8 mouse cellular contexts compared by ENCODE assay signal in genomic region chr17:12749421-12750367, GRCm38 (mm10). TPM values are rescaled to one million over a fixed set of nuclear protein-coding genes. Genes with fewer than 3 reads are reported as not detected.
DNase-seq lines count a peak whose midpoint lies in the region; ATAC-seq and TF ChIP-seq lines count a peak whose summit lies in the region.

No protein-coding gene starts in this region.

- peaks cover 91% of the 10 kb centered on the region for H3K4me1 ChIP-seq in heart, embryonic 16.5 days (ENCODE audit: control insufficient read depth, insufficient read depth, low read length)
- H3K4me1 ChIP-seq in heart, postnatal 0 days (ENCODE audit: control insufficient read depth, insufficient read depth): peaks cover 85% of the 10 kb centered on the region
- peaks cover 66% of the 10 kb centered on the region for H3K4me1 ChIP-seq in limb, embryonic 15.5 days

- intact Hi-C loops in heart, postnatal 10 days (cut with DNase I): no loop called here

- H3K4me2 ChIP-seq in heart, embryonic 16.5 days (ENCODE audit: low read depth, low read length): peak overlapping the region; percentile 52
- peak overlapping the region; percentile 35; the same call in 1 of the 2 replicates for H3K4me2 ChIP-seq in heart, postnatal 0 days (ENCODE audit: low read depth, low read length)
- 0 out of 2 replicates have a peak overlapping the region, but pooled peaks have one; percentile 26 for H3K4me2 ChIP-seq in limb, embryonic 15.5 days

- no peaks in the 10 kb centered on the region for H3K9me3 ChIP-seq in heart, embryonic 16.5 days (replicated peaks; ENCODE audit: control insufficient read depth, low read length)
- H3K9me3 ChIP-seq in heart, postnatal 0 days (replicated peaks; ENCODE audit: control insufficient read depth, low read length): no peaks in the 10 kb centered on the region
- no peaks in the 10 kb centered on the region for H3K9me3 ChIP-seq in limb, embryonic 15.5 days

- DNase-seq in heart, postnatal 10 days: no peak
- peak; percentile 54 for DNase-seq in embryo, embryonic 10 days (ENCODE audit: low spot score)
- DNase-seq in heart, postnatal 0 days (ENCODE audit: low spot score): peak; percentile 36
- DNase-seq in retina, embryonic 14.5 days (ENCODE audit: low spot score): no peak
- DNase-seq in thymus, postnatal 4 days: no peak
- no peak for DNase-seq in cerebellum, postnatal 14 days

- H3K27me3 ChIP-seq in heart, embryonic 16.5 days (ENCODE audit: control insufficient read depth, insufficient read depth, low read length): no peaks in the 10 kb centered on the region
- no peaks in the 10 kb centered on the region for H3K27me3 ChIP-seq in heart, postnatal 0 days (ENCODE audit: control insufficient read depth, insufficient read depth, low read length)
- H3K27me3 ChIP-seq in limb, embryonic 15.5 days: no peaks in the 10 kb centered on the region

- no peak for ATAC-seq in heart, embryonic 16.5 days (replicated peaks; ENCODE audit: extremely low read depth, insufficient read depth, low FRiP score)
- peak; percentile 10; the same call in 1 of the 2 replicates for ATAC-seq in heart, postnatal 0 days (ENCODE audit: insufficient read depth, low read depth)
- ATAC-seq in limb, embryonic 15.5 days (ENCODE audit: insufficient number of reproducible peaks, low FRiP score, low TSS enrichment, low read depth): no peak

- 18% methylated on average over 8 of the region's 8 CpGs for WGBS in heart, embryonic 16.5 days
- WGBS in heart, postnatal 0 days: 18% methylated on average over 8 of the region's 8 CpGs
- WGBS in limb, embryonic 15.5 days: 24% methylated on average over 8 of the region's 8 CpGs

- TF ChIP-seq CTCF in heart, postnatal 0 days (IDR thresholded peaks at IDR 0.05; ENCODE audit: low read depth): no peak

- peak overlapping the region; percentile 89 for H3K27ac ChIP-seq in heart, embryonic 16.5 days (ENCODE audit: low read length)
- H3K27ac ChIP-seq in heart, postnatal 0 days (ENCODE audit: low read depth): peak overlapping the region; percentile 87
- H3K27ac ChIP-seq in limb, embryonic 15.5 days: peak overlapping the region; percentile 78

- H3K9ac ChIP-seq in heart, embryonic 16.5 days (ENCODE audit: low read length): peak overlapping the region; percentile 66
- peak overlapping the region; percentile 39; the same call in 1 of the 2 replicates for H3K9ac ChIP-seq in heart, postnatal 0 days (replicated peaks; ENCODE audit: low read depth, low read length)
- no peak overlapping the region for H3K9ac ChIP-seq in limb, embryonic 15.5 days

- TF ChIP-seq EP300 in heart, postnatal 0 days (IDR thresholded peaks at IDR 0.05; ENCODE audit: low read depth): no peak

- peaks cover 26% of the 10 kb centered on the region for H3K36me3 ChIP-seq in heart, embryonic 16.5 days (ENCODE audit: control insufficient read depth, insufficient read depth)
- peaks cover 38% of the 10 kb centered on the region for H3K36me3 ChIP-seq in heart, postnatal 0 days (replicated peaks; ENCODE audit: control insufficient read depth, insufficient read depth, low read length)
- peaks cover 32% of the 10 kb centered on the region for H3K36me3 ChIP-seq in limb, embryonic 15.5 days

- no peak overlapping the region; the same call in 1 of the 2 replicates for H3K4me3 ChIP-seq in heart, embryonic 16.5 days (ENCODE audit: low read length)
- no peak overlapping the region for H3K4me3 ChIP-seq in heart, postnatal 0 days (ENCODE audit: low read depth, low read length)
- no peak overlapping the region for H3K4me3 ChIP-seq in limb, embryonic 15.5 days

RNA-seq across cellular contexts. Expression of gene Igf2r, which starts 19.8 kb away (rescaled TPM):
- 98.0 and 133 TPM in 2 replicates for polyA plus RNA-seq in heart, embryonic 16.5 days (2015; fragmentation: Nextera tagmentation; extraction: Ambion mirVana)
- total RNA-seq in heart, postnatal 10 days (2021): 100 to 1,000 TPM; 180 to 214 TPM
- 424 and 484 TPM in 2 replicates for total RNA-seq in heart, postnatal 0 days (2014; rRNA removed; ENCODE audit: low replicate concordance)
- polyA plus RNA-seq in heart, postnatal 0 days (2015; fragmentation: Nextera tagmentation; extraction: Ambion mirVana): 52.2 and 59.9 TPM in 2 replicates
- polyA plus RNA-seq in limb, embryonic 15.5 days (2015; fragmentation: Nextera tagmentation; extraction: Ambion mirVana): 45.0 TPM in 2 replicates

Comparison
In these comparisons a context has a peak if more than half of its experiments do, and no peak if none do; other contexts are left out.
1. DNase-seq: peak in embryo, embryonic 10 days (single experiment) and heart, postnatal 0 days (single experiment); none in heart, postnatal 10 days (0 of 2), retina, embryonic 14.5 days (single experiment), thymus, postnatal 4 days (single experiment) and cerebellum, postnatal 14 days (0 of 2).
2. Peak in every context shown above with its lines, with median percentiles within 50 percentile points of each other: H3K27ac ChIP-seq and H3K4me2 ChIP-seq.